Mouse (Mus musculus): Measurements from ENCODE around the gene Tpst2. TPM values are rescaled to one million over a fixed set of nuclear protein-coding genes. Genes with fewer than 3 reads are reported as not detected.

Gene Tpst2
- polyA plus RNA-seq, 1 experiment from 2014 or later, result 63.8 TPM

GRCm38 (mm10) chr5:112296404-112297181 is 20.1 kb downstream of the Tpst2 start:
- H3K4me1 ChIP-seq (replicated peaks; ENCODE audit: insufficient read depth, low read length), result peaks cover 18% of the 10 kb centered on the region
- WGBS, result 57% methylated on average over 6 of the region's 6 CpGs
- no peak overlapping the region for H3K9ac ChIP-seq (ENCODE audit: low read depth, low read length)
- no peaks in the 10 kb centered on the region for H3K36me3 ChIP-seq (ENCODE audit: insufficient read depth, low read length)
- peak overlapping the region; percentile 13; the same call in 1 of the 2 replicates for H3K27ac ChIP-seq
- H3K4me3 ChIP-seq (replicated peaks; ENCODE audit: low read depth, low read length), result no peak overlapping the region
- H3K4me2 ChIP-seq (ENCODE audit: low read length), result no peak overlapping the region
- no peaks in the 10 kb centered on the region for H3K9me3 ChIP-seq (replicated peaks; ENCODE audit: low read length)
- no peak for DNase-seq (ENCODE audit: low spot score)
- no peaks in the 10 kb centered on the region for H3K27me3 ChIP-seq (ENCODE audit: insufficient read depth, low read length)
- TF ChIP-seq CTCF (IDR thresholded peaks at IDR 0.05; ENCODE audit: low read depth), result no peak
- ATAC-seq (replicated peaks; ENCODE audit: low FRiP score, low read depth), result no peak

- Histone ChIP-seq H3K27ac (peak overlapping the region; percentile 13; the same call in 1 of the 2 replicates), H3K9ac (ENCODE audit: low read depth, low read length) (no peak overlapping the region), H3K27me3 (ENCODE audit: insufficient read depth, low read length) (no peaks in the 10 kb centered on the region), H3K36me3 (ENCODE audit: insufficient read depth, low read length) (no peaks in the 10 kb centered on the region), H3K4me1 (replicated peaks; ENCODE audit: insufficient read depth, low read length) (peaks cover 13% of the 10 kb centered on the region), H3K9me3 (replicated peaks; ENCODE audit: low read length) (no peaks in the 10 kb centered on the region), H3K4me3 (replicated peaks; ENCODE audit: low read depth, low read length) (no peak overlapping the region), H3K4me2 (ENCODE audit: low read length) (no peak overlapping the region)
- TF ChIP-seq CTCF (IDR thresholded peaks at IDR 0.05; ENCODE audit: low read depth), result no peak
- WGBS, result 62% methylated on average over 2 of the region's 2 CpGs
- DNase-seq (ENCODE audit: low spot score) (no peak), ATAC-seq (replicated peaks; ENCODE audit: low FRiP score, low read depth) (no peak)
These were observed 20.8 kb downstream of the Tpst2 start for GRCm38 (mm10) chr5:112297257-112297656.

GRCm38 (mm10) chr5:112298226-112298988 is 21.9 kb downstream of the Tpst2 start:
- no peaks in the 10 kb centered on the region for H3K9me3 ChIP-seq (replicated peaks; ENCODE audit: low read length)

GRCm38 (mm10) chr5:112299399-112299798 is 22.9 kb downstream of the Tpst2 start:
- Histone ChIP-seq H3K27me3 (ENCODE audit: insufficient read depth, low read length) (no peaks in the 10 kb centered on the region), H3K4me1 (replicated peaks; ENCODE audit: insufficient read depth, low read length) (peaks cover 10% of the 10 kb centered on the region; the same call in 1 of the 2 replicates), H3K36me3 (ENCODE audit: insufficient read depth, low read length) (no peaks in the 10 kb centered on the region), H3K9me3 (replicated peaks; ENCODE audit: low read length) (no peaks in the 10 kb centered on the region), H3K4me2 (ENCODE audit: low read length) (no peak overlapping the region), H3K4me3 (replicated peaks; ENCODE audit: low read depth, low read length) (no peak overlapping the region), H3K27ac (no peak overlapping the region), H3K9ac (ENCODE audit: low read depth, low read length) (no peak overlapping the region)
- TF ChIP-seq CTCF (IDR thresholded peaks at IDR 0.05; ENCODE audit: low read depth), result no peak
- WGBS, result 89% methylated on average over 4 of the region's 4 CpGs
- no peak for ATAC-seq (replicated peaks; ENCODE audit: low FRiP score, low read depth)
- no peak for DNase-seq (ENCODE audit: low spot score)

More at GRCm38 (mm10) chr5:112298226-112298988, 21.9 kb downstream of the Tpst2 start:
- no peak overlapping the region for H3K4me2 ChIP-seq (ENCODE audit: low read length)
- H3K9ac ChIP-seq (ENCODE audit: low read depth, low read length), result no peak overlapping the region
- peak overlapping the region; percentile 28; the same call in 1 of the 2 replicates for H3K27ac ChIP-seq
- ATAC-seq (replicated peaks; ENCODE audit: low FRiP score, low read depth) (peak; percentile 62; the same call in 1 of the 2 replicates), DNase-seq (ENCODE audit: low spot score) (peak; percentile 54)
- WGBS, result 69% methylated on average over 12 of the region's 12 CpGs
- no peaks in the 10 kb centered on the region for H3K36me3 ChIP-seq (ENCODE audit: insufficient read depth, low read length)
- no peak for TF ChIP-seq CTCF (IDR thresholded peaks at IDR 0.05; ENCODE audit: low read depth)
- no peak overlapping the region for H3K4me3 ChIP-seq (replicated peaks; ENCODE audit: low read depth, low read length)
- H3K27me3 ChIP-seq (ENCODE audit: insufficient read depth, low read length), result no peaks in the 10 kb centered on the region
- peaks cover 11% of the 10 kb centered on the region; the same call in 1 of the 2 replicates for H3K4me1 ChIP-seq (replicated peaks; ENCODE audit: insufficient read depth, low read length)

- Histone ChIP-seq H3K9ac (ENCODE audit: low read depth, low read length) (no peak overlapping the region), H3K27ac (no peak overlapping the region), H3K9me3 (replicated peaks; ENCODE audit: low read length) (no peaks in the 10 kb centered on the region), H3K36me3 (ENCODE audit: insufficient read depth, low read length) (0 out of 2 replicates have a peak, but pooled peaks cover 1% of the 10 kb centered on the region), H3K4me2 (ENCODE audit: low read length) (no peak overlapping the region), H3K27me3 (ENCODE audit: insufficient read depth, low read length) (no peaks in the 10 kb centered on the region), H3K4me3 (replicated peaks; ENCODE audit: low read depth, low read length) (no peak overlapping the region), H3K4me1 (replicated peaks; ENCODE audit: insufficient read depth, low read length) (peaks cover 3% of the 10 kb centered on the region; the same call in 1 of the 2 replicates)
- 74% methylated on average over 2 of the region's 2 CpGs for WGBS
- TF ChIP-seq CTCF (IDR thresholded peaks at IDR 0.05; ENCODE audit: low read depth), result no peak
- ATAC-seq (replicated peaks; ENCODE audit: low FRiP score, low read depth) (no peak), DNase-seq (ENCODE audit: low spot score) (no peak)
These were observed 23.6 kb downstream of the Tpst2 start for GRCm38 (mm10) chr5:112300112-112300511.

- Histone ChIP-seq H3K9ac (ENCODE audit: low read depth, low read length) (no peak overlapping the region), H3K36me3 (ENCODE audit: insufficient read depth, low read length) (0 out of 2 replicates have a peak, but pooled peaks cover 3% of the 10 kb centered on the region), H3K4me1 (replicated peaks; ENCODE audit: insufficient read depth, low read length) (no peaks in the 10 kb centered on the region; the same call in 1 of the 2 replicates)
These were observed 24.3 kb downstream of the Tpst2 start for GRCm38 (mm10) chr5:112300721-112301308.

More at GRCm38 (mm10) chr5:112300721-112301308, 24.3 kb downstream of the Tpst2 start:
- TF ChIP-seq CTCF (IDR thresholded peaks at IDR 0.05; ENCODE audit: low read depth), result no peak
- Histone ChIP-seq H3K27ac (no peak overlapping the region), H3K9me3 (replicated peaks; ENCODE audit: low read length) (no peaks in the 10 kb centered on the region), H3K4me2 (ENCODE audit: low read length) (no peak overlapping the region), H3K4me3 (replicated peaks; ENCODE audit: low read depth, low read length) (no peak overlapping the region), H3K27me3 (ENCODE audit: insufficient read depth, low read length) (no peaks in the 10 kb centered on the region)
- DNase-seq (ENCODE audit: low spot score), result no peak
- ATAC-seq (replicated peaks; ENCODE audit: low FRiP score, low read depth), result no peak
- WGBS, result 85% methylated on average over 6 of the region's 6 CpGs
